Mouse (Mus musculus): ENCODE measurements around the gene Msmo1.

DNA sequence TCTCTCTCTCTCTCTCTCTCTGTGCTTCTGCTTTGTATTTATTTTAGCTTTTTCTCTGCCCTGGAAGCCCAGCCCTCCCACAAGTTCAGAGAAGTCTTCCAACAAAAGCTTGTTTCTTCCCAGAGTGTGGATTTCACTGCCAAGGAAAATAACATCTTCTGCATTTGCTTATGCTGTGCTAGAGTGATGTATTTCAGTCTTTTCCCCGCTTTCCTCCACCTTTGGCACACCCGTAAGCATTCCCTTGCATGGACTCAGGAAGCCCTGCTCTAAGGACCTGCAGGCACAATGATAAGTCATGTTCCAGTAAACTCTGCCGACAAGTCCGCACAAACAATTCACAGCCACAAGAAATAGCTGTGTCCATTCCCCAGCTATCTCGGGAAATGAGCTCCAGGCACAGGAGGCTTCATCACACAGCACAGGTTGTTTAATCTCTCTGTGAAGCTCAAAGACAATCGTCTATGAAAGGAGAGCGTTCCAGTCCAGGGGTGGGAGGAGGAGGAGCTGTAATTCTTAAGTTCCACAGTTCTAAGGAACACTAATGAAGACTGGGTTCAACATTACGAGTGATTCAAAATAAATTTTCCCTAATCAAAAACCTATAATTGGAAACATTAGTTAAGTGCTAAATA lies 58.5 kb downstream of the Msmo1 start:
- TF ChIP-seq CTCF (IDR thresholded peaks at IDR 0.05; ENCODE audit: insufficient read depth, low read depth, low read length): no peak
- TF ChIP-seq POLR2A (IDR thresholded peaks at IDR 0.05; ENCODE audit: insufficient read depth, low read depth, low read length): no peak
